Mouse (Mus musculus) olfactory bulb, adult 2 months (tissue): ENCODE data around the gene Rsc1a1. TPM values are rescaled to one million over a fixed set of nuclear protein-coding genes. Genes with fewer than 3 reads are reported as not detected.

Experiments
- H3K27ac ChIP-seq: fragments of 200-500 bp; 2 replicates; pipeline ENCODE4 v1.5.1; 2012; ENCODE audit warnings: low read depth, low read length; ENCODE audit not compliant: insufficient read depth
- H3K4me1 ChIP-seq: fragments of 200-500 bp; 2 replicates; pipeline ENCODE4 v1.6.1; 2012; ENCODE audit warnings: low read length; ENCODE audit not compliant: control insufficient read depth, insufficient read depth
- H3K4me3 ChIP-seq: fragments of 200-500 bp; 2 replicates; pipeline ENCODE4 v1.5.1; 2012; ENCODE audit warnings: mild to moderate bottlenecking, low read depth, low read length, moderate library complexity; ENCODE audit not compliant: insufficient read depth
- CTCF ChIP-seq: fragments of 200-500 bp; IDR thresholded peaks from 2 replicates; pipeline ENCODE4 v1.5.1; 2012; ENCODE audit warnings: low read depth, mild to moderate bottlenecking, low read length, moderate library complexity; ENCODE audit not compliant: insufficient read depth
- POLR2A ChIP-seq: fragments of 200-500 bp; IDR thresholded peaks from 2 replicates; pipeline ENCODE4 v1.6.1; 2012; ENCODE audit warnings: mild to moderate bottlenecking, low read depth, low read length, moderate library complexity; ENCODE audit not compliant: insufficient read depth
- WGBS: fragments of 180-500 bp; shearing (Covaris S2); methylation state at CpG from one replicate; pipeline ENCODE4 v1.1.7; 2018; 5-methylcytosine and 5-hydroxymethylcytosine counted together
- polyA plus RNA-seq: library from polyadenylated mRNA; stranded (reverse); fragments of >200 nt; gene quantifications from 2 replicates; pipeline ENCODE4 v1.2.4, GENCODE M21; 2012; ENCODE audit warnings: low replicate concordance; ENCODE audit not compliant: missing spikeins, insufficient read depth, insufficient read length

The Rsc1a1 gene
- polyA plus RNA-seq, 1 experiment = not detected

DNA sequence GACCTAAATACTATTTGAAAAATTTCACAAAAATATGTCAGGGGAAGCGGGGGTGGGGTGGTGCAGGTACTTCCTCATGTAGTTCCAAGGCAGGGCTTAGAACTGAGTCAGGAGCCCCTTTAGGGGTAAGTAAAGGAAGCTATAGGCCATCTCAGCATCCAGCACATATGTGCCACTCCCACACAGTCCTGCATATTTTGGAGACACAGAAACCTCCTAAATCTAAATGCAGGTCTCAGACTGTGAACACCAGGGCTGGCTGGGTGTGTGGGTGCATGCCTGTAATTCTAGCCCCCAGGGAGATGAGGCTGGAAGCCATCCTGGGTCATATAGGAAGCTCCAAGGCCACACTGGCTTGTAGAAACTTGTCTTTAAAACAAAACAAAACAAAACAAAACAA, 25.9 kb upstream of the Rsc1a1 start:
- WGBS = 97% methylated on average over 1 of the region's 1 CpGs
- TF ChIP-seq CTCF = no peak
- no peak for TF ChIP-seq POLR2A
- Histone ChIP-seq H3K4me1 (peaks cover 5% of the 10 kb centered on the region), H3K27ac (no peak overlapping the region), H3K4me3 (no peak overlapping the region)

- no peak overlapping the region for H3K27ac ChIP-seq
- WGBS = 73% methylated on average over 2 of the region's 2 CpGs
- no peak overlapping the region for H3K4me3 ChIP-seq
- H3K4me1 ChIP-seq = no peaks in the 10 kb centered on the region
- no peak for TF ChIP-seq POLR2A
- no peak for TF ChIP-seq CTCF
These were observed 23.6 kb upstream of the Rsc1a1 start for GRCm38 (mm10) chr4:141708971-141709370.

GRCm38 (mm10) chr4:141708005-141708404, 22.6 kb upstream of the Rsc1a1 start:
- 96% methylated on average over 7 of the region's 7 CpGs for WGBS
- no peak overlapping the region for H3K4me3 ChIP-seq
- TF ChIP-seq CTCF (no peak), POLR2A (no peak)
- no peak overlapping the region for H3K27ac ChIP-seq
- H3K4me1 ChIP-seq = no peaks in the 10 kb centered on the region

DNA sequence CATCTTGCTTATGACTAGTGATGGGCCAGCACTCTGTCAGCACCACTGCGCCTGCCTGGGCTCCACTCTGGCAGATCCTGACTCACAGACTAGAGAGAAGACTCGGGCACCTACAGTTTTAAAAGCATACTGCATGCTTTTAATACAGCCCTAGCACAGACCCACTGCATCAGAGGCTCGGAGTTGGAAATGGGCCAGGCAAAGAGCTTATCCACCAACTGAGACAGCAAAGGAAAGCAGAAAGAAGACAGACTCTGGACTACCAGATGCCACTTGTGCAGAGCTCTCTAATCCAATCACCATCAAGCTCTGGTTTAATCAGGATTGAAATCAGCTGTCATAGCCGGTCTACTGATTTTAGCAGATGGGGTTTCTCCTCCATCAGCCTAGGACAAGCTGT, 19.9 kb upstream of the Rsc1a1 start:
- TF ChIP-seq POLR2A = no peak
- TF ChIP-seq CTCF = no peak
- no peak overlapping the region for H3K4me3 ChIP-seq
- H3K4me1 ChIP-seq = no peaks in the 10 kb centered on the region
- WGBS = 76% methylated on average over 4 of the region's 4 CpGs
- H3K27ac ChIP-seq = no peak overlapping the region

- TF ChIP-seq CTCF (no peak), POLR2A (no peak)
- no peak overlapping the region for H3K4me3 ChIP-seq
- WGBS = 80% methylated on average over 2 of the region's 2 CpGs
- H3K27ac ChIP-seq = no peak overlapping the region
- H3K4me1 ChIP-seq = no peaks in the 10 kb centered on the region
These were observed 19.2 kb upstream of the Rsc1a1 start for GRCm38 (mm10) chr4:141704625-141705024.

DNA sequence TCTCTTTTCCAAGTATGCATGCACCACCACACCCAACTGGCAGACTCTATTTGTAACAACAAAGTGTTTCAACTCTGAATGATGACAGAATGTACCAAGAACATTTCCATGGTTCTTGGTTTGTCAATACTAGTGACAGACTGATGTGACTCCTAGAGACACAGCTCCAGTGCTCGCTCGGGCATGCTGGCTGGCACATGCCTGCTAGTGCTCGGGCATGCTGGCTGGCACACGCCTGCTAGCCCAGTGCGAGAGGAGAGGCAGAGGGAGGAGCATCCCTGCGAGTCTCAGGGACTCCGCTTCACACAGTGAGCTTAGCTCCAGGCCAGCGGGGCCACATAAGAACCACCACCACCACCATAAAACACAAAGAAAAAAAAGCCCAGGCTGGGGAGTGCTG, 9.3 kb upstream of the Rsc1a1 start:
- WGBS = 92% methylated on average over 8 of the region's 8 CpGs
- H3K27ac ChIP-seq = no peak overlapping the region
- no peaks in the 10 kb centered on the region for H3K4me1 ChIP-seq
- H3K4me3 ChIP-seq = no peak overlapping the region
- no peak for TF ChIP-seq POLR2A
- no peak for TF ChIP-seq CTCF

GRCm38 (mm10) chr4:141688505-141688904, 3.1 kb upstream of the Rsc1a1 start:
- 97% methylated on average over 8 of the region's 8 CpGs for WGBS
- TF ChIP-seq POLR2A = no peak
- no peak for TF ChIP-seq CTCF
- Histone ChIP-seq H3K27ac (no peak overlapping the region), H3K4me3 (no peak overlapping the region), H3K4me1 (no peaks in the 10 kb centered on the region)

DNA sequence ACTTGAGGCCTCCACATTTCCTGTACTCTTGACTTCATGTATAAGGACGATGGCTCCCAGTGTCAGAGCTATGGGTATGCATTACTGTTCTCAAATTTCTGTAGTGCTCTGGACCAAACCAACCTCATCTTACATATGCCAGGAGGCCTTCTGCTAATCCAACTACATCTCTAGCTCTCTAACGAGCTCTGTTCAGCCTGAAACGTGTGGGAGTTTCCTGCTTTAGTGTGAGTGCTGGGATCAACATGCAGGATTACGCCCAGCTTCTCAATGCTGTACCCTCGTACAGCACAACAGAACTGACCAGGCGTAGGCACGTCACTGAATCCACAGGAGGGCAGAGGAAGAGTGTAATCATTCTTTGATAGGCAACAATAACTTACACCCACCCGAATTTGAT, 1.1 kb upstream of the Rsc1a1 start:
- Histone ChIP-seq H3K27ac (no peak overlapping the region), H3K4me3 (no peak overlapping the region), H3K4me1 (peaks cover 8% of the 10 kb centered on the region)
- 59% methylated on average over 8 of the region's 8 CpGs for WGBS
- TF ChIP-seq POLR2A = no peak
- TF ChIP-seq CTCF = no peak

DNA sequence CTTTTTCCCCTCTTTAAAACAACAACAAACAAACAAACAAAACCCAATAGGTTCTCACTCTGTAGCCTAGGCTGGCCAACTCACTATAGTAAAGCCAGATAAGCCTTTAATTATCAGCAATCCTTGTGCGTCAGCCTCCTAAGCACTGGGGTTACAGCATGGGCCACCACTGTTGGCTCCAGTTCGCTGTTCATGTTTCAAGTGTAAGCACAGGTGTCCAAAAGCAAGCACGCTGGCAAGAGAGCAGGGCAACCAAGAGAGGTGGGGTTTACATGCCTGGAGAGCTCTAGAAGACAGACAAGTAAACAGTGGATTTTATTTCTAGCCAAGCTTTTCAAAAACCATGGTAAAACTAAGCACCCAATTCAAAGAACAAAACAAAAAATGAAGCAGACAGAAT, 694 bp upstream of the Rsc1a1 start:
- Histone ChIP-seq H3K4me1 (peaks cover 8% of the 10 kb centered on the region), H3K27ac (no peak overlapping the region), H3K4me3 (no peak overlapping the region)
- 85% methylated on average over 3 of the region's 3 CpGs for WGBS
- no peak for TF ChIP-seq CTCF
- TF ChIP-seq POLR2A = no peak

DNA sequence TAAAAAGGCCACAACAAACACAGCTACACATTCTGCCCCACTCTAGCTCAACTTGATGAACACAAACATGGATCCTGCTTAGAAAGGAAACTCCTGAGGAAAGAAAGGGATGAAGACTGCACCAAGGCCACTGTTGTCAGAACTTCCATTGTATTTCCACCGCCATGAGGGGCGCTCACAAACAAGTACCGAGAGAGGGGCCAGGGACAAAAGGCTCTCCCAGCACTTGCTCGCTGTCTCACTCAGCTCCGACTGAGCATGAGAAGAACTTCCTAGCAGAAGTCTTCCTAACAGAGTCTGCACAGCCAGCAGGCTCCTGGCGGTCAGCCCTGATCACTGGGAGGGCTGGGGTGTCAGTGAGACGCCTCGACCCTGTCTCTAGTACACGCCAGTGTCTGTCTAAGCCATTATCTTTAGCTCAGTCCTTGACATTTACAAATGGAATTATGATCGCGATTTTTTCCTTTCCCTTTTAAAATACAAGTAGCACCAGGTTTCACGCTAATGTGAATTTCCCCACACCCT, 2.6 kb downstream of the Rsc1a1 start:
- no peak overlapping the region for H3K4me3 ChIP-seq
- no peak for TF ChIP-seq CTCF
- no peak for TF ChIP-seq POLR2A
- peaks cover 8% of the 10 kb centered on the region for H3K4me1 ChIP-seq
- no peak overlapping the region for H3K27ac ChIP-seq
- WGBS = 65% methylated on average over 12 of the region's 12 CpGs
